Comparison of ENCODE assay signal across 10 mouse cellular contexts in genomic region chr2:25228995-25229530, GRCm38 (mm10). TPM values are rescaled to one million over a fixed set of nuclear protein-coding genes. Genes with fewer than 3 reads are reported as not detected.
DNase-seq lines count a peak whose midpoint lies in the region; ATAC-seq and TF ChIP-seq lines count a peak whose summit lies in the region.
"Had no signal": no experiment of that assay in that cellular context is flagged by ENCODE, and none has a peak within 500 bp of the region (broad histone marks: within the 10 kb centered on the region; RNA-seq: fewer than 3 reads in every experiment).

No protein-coding gene starts in this region.

- peaks cover 11% of the 10 kb centered on the region for H3K4me1 ChIP-seq in heart, embryonic 12.5 days (replicated peaks)
- peaks cover 9 to 24% of the 10 kb centered on the region in 2 experiments; a peak in 3 of 4 replicates for H3K4me1 ChIP-seq in ES-E14 (ENCODE audit: control insufficient read depth in 2 of 2, insufficient read depth in 2 of 2, low read length in 2 of 2, poor library complexity in 1 of 2)
- peaks cover 5% of the 10 kb centered on the region; the same call in 1 of the 2 replicates for H3K4me1 ChIP-seq in heart, embryonic 16.5 days (ENCODE audit: control insufficient read depth, insufficient read depth, low read length)
- peaks cover 42% of the 10 kb centered on the region for H3K4me1 ChIP-seq in liver, embryonic 15.5 days (replicated peaks)

- no peak for DNase-seq in heart, postnatal 14 days
- no peak for DNase-seq in ES-E14 (ENCODE audit: low read depth, low spot score)
- DNase-seq in adrenal gland, postnatal 36 days = no peak
- no peak for DNase-seq in adrenal gland, postnatal 10 days
- no peak for DNase-seq in cerebellum, postnatal 4 days (ENCODE audit: low spot score in 2 of 2)

- H3K9me3 ChIP-seq in heart, embryonic 12.5 days (replicated peaks) = no peaks in the 10 kb centered on the region
- no peaks in the 10 kb centered on the region for H3K9me3 ChIP-seq in ES-E14 (ENCODE audit: control insufficient read depth, insufficient read depth, low read depth, low read length)
- no peaks in the 10 kb centered on the region for H3K9me3 ChIP-seq in heart, embryonic 16.5 days (replicated peaks; ENCODE audit: control insufficient read depth, low read length)
- no peaks in the 10 kb centered on the region for H3K9me3 ChIP-seq in liver, embryonic 15.5 days (replicated peaks)
- H3K9me3 ChIP-seq: G1E had no signal

- intact Hi-C loops in heart, postnatal 14 days (cut with DNase I) = loop anchor here (1.0 to 2.0 kb wide), 3 partner anchors 24 to 64 kb away; no protein-coding TSS in a partner anchor

- H3K4me2 ChIP-seq in heart, embryonic 12.5 days = peak overlapping the region; percentile 60
- H3K4me2 ChIP-seq in heart, embryonic 16.5 days (ENCODE audit: low read depth, low read length) = peak overlapping the region; percentile 55
- H3K4me2 ChIP-seq in liver, embryonic 15.5 days = peak overlapping the region; percentile 70

- no peak overlapping the region for H3K4me3 ChIP-seq in heart, embryonic 12.5 days
- H3K4me3 ChIP-seq in ES-E14 (ENCODE audit: insufficient read depth in 1 of 2, low read depth in 1 of 2, low read length in 2 of 2, poor library complexity in 1 of 2, severe bottlenecking in 1 of 2) = peak overlapping the region in 1 of 2 experiments; percentile 61; a peak in 1 of 4 replicates
- no peak overlapping the region for H3K4me3 ChIP-seq in heart, embryonic 16.5 days (ENCODE audit: low read length)
- H3K4me3 ChIP-seq in liver, embryonic 15.5 days (replicated peaks) = peak overlapping the region; percentile 44; the same call in 1 of the 2 replicates

- WGBS in heart, embryonic 12.5 days = 65% methylated on average over 6 of the region's 6 CpGs
- WGBS in heart, embryonic 16.5 days = 69% methylated on average over 6 of the region's 6 CpGs
- WGBS in liver, embryonic 15.5 days (ENCODE audit: insufficient replicate concordance) = 71% methylated on average over 6 of the region's 6 CpGs

- in situ Hi-C loops in ES-E14 (cut with MboI; ENCODE audit: low sequenced_read_pairs in 2 of 2, unreplicated experiment in 2 of 2) = no loop called here

- peaks cover 46% of the 10 kb centered on the region for H3K27me3 ChIP-seq in heart, embryonic 12.5 days (replicated peaks)
- H3K27me3 ChIP-seq in heart, embryonic 16.5 days (ENCODE audit: control insufficient read depth, insufficient read depth, low read length) = peaks cover 2% of the 10 kb centered on the region; the same call in 1 of the 2 replicates
- H3K27me3 ChIP-seq in liver, embryonic 15.5 days = peaks cover 25% of the 10 kb centered on the region

- ATAC-seq in heart, embryonic 12.5 days (ENCODE audit: insufficient number of reproducible peaks, low FRiP score) = no peak
- no peak for ATAC-seq in heart, embryonic 16.5 days (replicated peaks; ENCODE audit: extremely low read depth, insufficient read depth, low FRiP score)
- ATAC-seq in liver, embryonic 15.5 days (ENCODE audit: insufficient read depth) = no peak

- H3K36me3 ChIP-seq in heart, embryonic 12.5 days = no peaks in the 10 kb centered on the region
- H3K36me3 ChIP-seq in ES-E14 (ENCODE audit: control insufficient read depth, insufficient read depth, low read length, poor library complexity, severe bottlenecking) = no peaks in the 10 kb centered on the region
- no peaks in the 10 kb centered on the region for H3K36me3 ChIP-seq in heart, embryonic 16.5 days (ENCODE audit: control insufficient read depth, insufficient read depth)
- no peaks in the 10 kb centered on the region for H3K36me3 ChIP-seq in liver, embryonic 15.5 days (replicated peaks)

- H3K9ac ChIP-seq in heart, embryonic 12.5 days = no peak overlapping the region
- peak overlapping the region; percentile 27; the same call in 1 of the 2 replicates for H3K9ac ChIP-seq in ES-E14 (ENCODE audit: insufficient read depth, low read depth, low read length, poor library complexity, severe bottlenecking)
- no peak overlapping the region for H3K9ac ChIP-seq in heart, embryonic 16.5 days (ENCODE audit: low read length)
- H3K9ac ChIP-seq in liver, embryonic 15.5 days = no peak overlapping the region

- H3K27ac ChIP-seq in heart, embryonic 12.5 days (ENCODE audit: poor library complexity, severe bottlenecking) = no peak overlapping the region
- no peak overlapping the region for H3K27ac ChIP-seq in ES-E14 (ENCODE audit: insufficient read depth, low read depth, low read length, poor library complexity, severe bottlenecking)
- H3K27ac ChIP-seq in heart, embryonic 16.5 days (ENCODE audit: low read length) = no peak overlapping the region
- no peak overlapping the region for H3K27ac ChIP-seq in liver, embryonic 15.5 days (replicated peaks)

TF ChIP-seq in ES-E14, 5 proteins besides CTCF, POLR2A, EP300 and RAD21:
- TF ChIP-seq CHD2 (IDR thresholded peaks at IDR 0.05; ENCODE audit: low read depth, low read length) = no peak
- no peak for TF ChIP-seq ZNF384 (IDR thresholded peaks at IDR 0.05; ENCODE audit: low read depth, low read length)
- no peak for TF ChIP-seq ZC3H11A (IDR thresholded peaks at IDR 0.05; ENCODE audit: borderline replicate concordance, low read depth, low read length)
- TF ChIP-seq HCFC1 (IDR thresholded peaks at IDR 0.05; ENCODE audit: borderline replicate concordance, insufficient read depth, low read length) = no peak
- no peak for TF ChIP-seq MAFK (IDR thresholded peaks at IDR 0.05; ENCODE audit: insufficient read depth, low read depth, low read length)

RNA-seq across cellular contexts. Expression of gene Tubb4b, which starts 4.6 kb away (rescaled TPM):
- 388 and 392 TPM in 2 replicates for polyA plus RNA-seq in heart, embryonic 12.5 days (2016; fragmentation: Nextera tagmentation; extraction: Ambion mirVana)
- 100 to 1,000 TPM; 205 to 231 TPM for total RNA-seq in heart, postnatal 14 days (2021)
- 745 and 819 TPM in 2 replicates for total RNA-seq in ES-E14 (2012; rRNA removed)
- polyA plus RNA-seq in heart, embryonic 16.5 days (2015; fragmentation: Nextera tagmentation; extraction: Ambion mirVana) = 474 and 482 TPM in 2 replicates
- 695 and 769 TPM in 2 replicates for polyA plus RNA-seq in liver, embryonic 15.5 days (2015; fragmentation: Nextera tagmentation; extraction: Ambion mirVana)
- total RNA-seq in adrenal gland, postnatal 36 days (2021) = 100 to 1,000 TPM; 291 to 296 TPM
- total RNA-seq in adrenal gland, postnatal 10 days (2021) = 100 to 1,000 TPM; 264 to 293 TPM

RNA-seq across cellular contexts. Expression of gene Slc34a3, which starts 5.1 kb away (rescaled TPM):
- not detected in 2 replicates for polyA plus RNA-seq in heart, embryonic 12.5 days (2016; fragmentation: Nextera tagmentation; extraction: Ambion mirVana)
- total RNA-seq in heart, postnatal 14 days (2021) = not detected
- total RNA-seq in ES-E14 (2012; rRNA removed) = 0.67 and 1.8 TPM in 2 replicates
- not detected in 2 replicates for polyA plus RNA-seq in heart, embryonic 16.5 days (2015; fragmentation: Nextera tagmentation; extraction: Ambion mirVana)
- not detected in 2 replicates for polyA plus RNA-seq in liver, embryonic 15.5 days (2015; fragmentation: Nextera tagmentation; extraction: Ambion mirVana)
- not detected for total RNA-seq in adrenal gland, postnatal 36 days (2021)
- not detected for total RNA-seq in adrenal gland, postnatal 10 days (2021)
- total RNA-seq: G1E; layer of hippocampus, postnatal 25 days had no signal

RNA-seq across cellular contexts. Expression of gene Rnf224, which starts 7.5 kb away (rescaled TPM):
- not detected in 2 replicates for polyA plus RNA-seq in heart, embryonic 12.5 days (2016; fragmentation: Nextera tagmentation; extraction: Ambion mirVana)
- total RNA-seq in heart, postnatal 14 days (2021) = not detected
- 0.18 and 0.21 TPM in 2 replicates for total RNA-seq in ES-E14 (2012; rRNA removed)
- polyA plus RNA-seq in heart, embryonic 16.5 days (2015; fragmentation: Nextera tagmentation; extraction: Ambion mirVana) = not detected in 2 replicates
- not detected in 2 replicates for polyA plus RNA-seq in liver, embryonic 15.5 days (2015; fragmentation: Nextera tagmentation; extraction: Ambion mirVana)
- not detected for total RNA-seq in adrenal gland, postnatal 36 days (2021)
- total RNA-seq in adrenal gland, postnatal 10 days (2021) = not detected
- total RNA-seq: layer of hippocampus, postnatal 25 days had no signal

RNA-seq across cellular contexts. Expression of gene Fam166a, which starts 10.5 kb away (rescaled TPM):
- polyA plus RNA-seq in heart, embryonic 12.5 days (2016; fragmentation: Nextera tagmentation; extraction: Ambion mirVana) = not detected in 2 replicates
- total RNA-seq in heart, postnatal 14 days (2021) = not detected
- total RNA-seq in ES-E14 (2012; rRNA removed) = 0.49 and 0.74 TPM in 2 replicates
- polyA plus RNA-seq in heart, embryonic 16.5 days (2015; fragmentation: Nextera tagmentation; extraction: Ambion mirVana) = 1.1 TPM in 1 of 2 replicates, not detected in the other
- 1.0 TPM in 1 of 2 replicates, not detected in the other for polyA plus RNA-seq in liver, embryonic 15.5 days (2015; fragmentation: Nextera tagmentation; extraction: Ambion mirVana)
- total RNA-seq in adrenal gland, postnatal 36 days (2021) = not detected
- total RNA-seq in adrenal gland, postnatal 10 days (2021) = not detected
- total RNA-seq: G1E had no signal
- polyA plus RNA-seq: G1E had no signal

RNA-seq across cellular contexts. Expression of gene Rnf208, which starts 13.0 kb away (rescaled TPM):
- 6.5 and 7.6 TPM in 2 replicates for polyA plus RNA-seq in heart, embryonic 12.5 days (2016; fragmentation: Nextera tagmentation; extraction: Ambion mirVana)
- total RNA-seq in heart, postnatal 14 days (2021) = under 1 TPM; 0.41 to 0.63 TPM
- total RNA-seq in ES-E14 (2012; rRNA removed) = 4.8 and 6.1 TPM in 2 replicates
- 3.7 and 5.2 TPM in 2 replicates for polyA plus RNA-seq in heart, embryonic 16.5 days (2015; fragmentation: Nextera tagmentation; extraction: Ambion mirVana)
- 0.31 and 0.59 TPM in 2 replicates for polyA plus RNA-seq in liver, embryonic 15.5 days (2015; fragmentation: Nextera tagmentation; extraction: Ambion mirVana)
- total RNA-seq in adrenal gland, postnatal 36 days (2021) = 1 to 10 TPM; 5.8 TPM
- total RNA-seq in adrenal gland, postnatal 10 days (2021) = 1 to 10 TPM; 6.4 to 7.3 TPM
